Mouse (Mus musculus) small intestine, adult 2 months (tissue): ENCODE data around the gene Rxfp2.

Experiments used
- CTCF ChIP-seq: fragments of 200-500 bp; IDR thresholded peaks from 2 replicates; pipeline ENCODE4 v1.5.1; 2012; ENCODE audit warnings: low read depth, mild to moderate bottlenecking, control low read depth, inconsistent platforms, low read length, moderate library complexity, mixed read lengths; ENCODE audit not compliant: insufficient replicate concordance, insufficient read length; ENCODE audit errors: extremely low read depth
- POLR2A ChIP-seq: fragments of 200-500 bp; IDR thresholded peaks from 2 replicates; pipeline ENCODE4 v1.6.1; 2012; ENCODE audit warnings: low read depth, mild to moderate bottlenecking, control low read depth, inconsistent platforms, low read length, moderate library complexity

DNA sequence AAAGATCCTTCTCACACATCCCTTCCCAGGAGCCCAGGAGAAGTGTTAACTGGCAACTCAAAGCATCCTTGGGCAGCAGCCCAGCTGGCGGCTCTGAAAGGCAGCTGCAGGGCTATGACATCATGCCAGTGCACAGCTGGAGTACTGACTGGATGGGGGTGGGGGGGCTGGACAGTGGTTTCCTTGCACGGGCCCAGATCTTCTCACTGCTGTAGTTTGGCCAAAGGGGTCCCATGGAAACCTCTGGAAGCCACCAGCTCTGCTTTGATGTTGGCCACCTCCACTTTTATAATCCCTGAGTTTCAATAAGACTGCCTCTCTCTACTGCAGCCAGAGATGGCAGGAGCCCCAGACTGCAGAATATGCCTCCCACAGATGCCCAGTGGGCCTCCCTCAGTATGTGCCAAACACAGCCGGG is 13.6 kb downstream of the Rxfp2 start:
- no peak for TF ChIP-seq CTCF
- TF ChIP-seq POLR2A: no peak
